Mouse (Mus musculus): ENCODE results near the gene Ptprg.

Gene Ptprg

DNA sequence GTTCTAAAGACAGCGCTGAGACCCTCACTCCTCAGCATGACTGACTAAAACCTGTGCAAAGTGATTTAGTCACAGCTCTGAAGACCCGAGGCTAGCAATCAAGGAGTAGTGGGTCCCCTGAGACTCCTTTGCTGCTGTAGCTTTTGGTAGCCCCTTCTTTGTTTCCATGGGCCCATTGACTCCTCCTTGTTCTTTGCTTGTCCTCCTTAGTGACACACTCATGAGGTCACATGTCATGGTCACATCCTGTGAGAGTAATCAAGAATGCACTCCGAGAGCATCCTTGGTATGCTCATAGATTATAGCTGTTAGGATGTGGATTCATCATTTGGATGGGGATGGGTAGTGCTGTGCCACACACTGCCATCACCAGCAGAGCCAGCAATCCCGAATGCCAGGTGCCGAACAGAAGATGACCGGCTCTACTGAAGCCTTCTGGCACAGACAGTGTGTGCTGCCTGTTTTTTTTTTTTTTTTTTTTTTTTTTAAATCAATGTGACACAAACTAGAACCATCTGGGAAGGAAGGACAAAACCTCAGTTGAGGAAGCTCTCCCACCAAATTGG, 64.9 kb downstream of the Ptprg start:
- in situ Hi-C loops (cut with MboI, MseI): no loop called here

DNA sequence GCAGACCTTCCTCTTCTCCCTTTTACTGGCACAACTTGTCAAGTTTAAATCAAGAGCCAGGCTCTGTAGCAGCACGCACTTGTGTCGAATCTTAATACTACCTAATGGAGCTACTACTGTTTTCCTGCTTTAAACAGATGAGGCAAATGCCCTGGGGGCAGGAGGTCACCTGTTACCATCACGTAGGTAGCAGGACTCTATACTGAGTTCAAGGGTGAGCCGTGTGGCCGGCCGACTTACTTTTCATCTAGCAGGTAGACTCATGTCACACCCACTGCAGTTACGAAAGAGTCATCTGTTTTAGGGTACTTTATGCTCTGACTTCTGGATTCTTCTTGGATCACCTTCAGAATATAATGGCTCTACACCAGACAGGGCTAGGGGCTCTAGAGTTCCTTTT, 66.3 kb downstream of the Ptprg start:
- in situ Hi-C loops (cut with MboI, MseI): no loop called here

GRCm38 (mm10) chr14:11620314-11620713, 67.0 kb downstream of the Ptprg start:
- in situ Hi-C loops (cut with MboI, MseI): no loop called here

GRCm38 (mm10) chr14:11620962-11621568, 67.7 kb downstream of the Ptprg start:
- in situ Hi-C loops (cut with MboI, MseI): no loop called here

- in situ Hi-C loops (cut with MboI, MseI): no loop called here
These were observed 70.2 kb downstream of the Ptprg start for GRCm38 (mm10) chr14:11623576-11623975.

- in situ Hi-C loops (cut with MboI, MseI): no loop called here
These were observed 77.4 kb downstream of the Ptprg start for GRCm38 (mm10) chr14:11630736-11631135.

- in situ Hi-C loops (cut with MboI, MseI): no loop called here
These were observed 78.2 kb downstream of the Ptprg start for GRCm38 (mm10) chr14:11631505-11631904.

DNA sequence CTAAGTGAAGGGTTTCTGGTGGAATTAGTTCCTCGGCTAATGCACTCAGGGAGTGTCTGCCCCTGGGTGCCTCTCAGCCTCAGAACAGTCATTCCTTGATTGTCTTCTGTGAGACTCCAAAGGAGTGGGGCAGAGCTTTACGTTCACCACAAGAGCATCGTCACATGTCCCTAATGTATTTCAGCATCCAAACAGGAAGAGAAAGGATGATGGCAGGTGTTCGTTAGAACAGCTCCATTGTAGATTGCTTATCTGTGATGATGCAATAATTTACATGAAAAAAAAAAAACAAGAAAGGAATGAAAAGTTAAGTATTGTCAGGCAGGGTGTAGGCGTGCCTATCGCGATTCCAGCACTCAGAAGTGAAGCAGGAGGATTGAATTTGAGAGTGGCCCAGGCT, 84.3 kb downstream of the Ptprg start:
- in situ Hi-C loops (cut with MboI, MseI): no loop called here

DNA sequence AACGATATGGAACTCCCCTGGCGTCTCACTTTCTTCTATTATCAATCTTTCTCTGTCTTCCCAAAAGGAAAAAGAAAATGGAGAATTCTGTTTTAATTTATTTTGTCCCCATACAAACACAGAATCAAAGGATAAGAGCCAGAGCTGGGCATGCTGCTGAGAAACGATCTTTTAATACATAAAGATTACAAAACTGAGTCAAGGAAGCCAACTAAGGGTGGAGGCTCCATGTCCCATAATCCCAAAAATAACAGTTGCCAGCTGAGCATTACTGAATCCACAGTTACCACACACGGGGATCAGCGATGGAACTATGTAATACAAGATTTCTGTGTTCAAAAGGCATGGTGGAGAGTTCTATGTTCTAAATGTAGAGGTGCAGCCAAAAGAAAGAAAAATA, 86.0 kb downstream of the Ptprg start:
- in situ Hi-C loops (cut with MboI, MseI): no loop called here

DNA sequence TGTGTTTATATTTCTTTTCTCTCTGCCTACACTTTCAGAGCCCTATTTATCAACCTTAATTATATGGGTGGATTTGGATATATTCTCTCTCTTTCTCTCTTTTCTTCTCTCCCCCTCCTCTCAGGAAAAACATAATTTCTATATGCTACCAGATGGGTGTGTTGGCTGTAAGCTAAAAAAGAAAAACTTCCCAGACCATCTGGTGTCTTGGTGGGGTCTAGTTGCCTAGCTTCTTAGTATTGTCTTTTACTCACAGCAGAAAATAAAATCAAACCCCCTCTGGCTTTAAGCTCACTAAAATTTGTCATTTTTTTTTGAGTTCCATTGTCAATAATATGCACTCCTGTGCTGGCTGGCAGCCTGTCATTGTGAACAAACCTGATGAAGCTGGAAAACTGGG, 87.0 kb downstream of the Ptprg start:
- in situ Hi-C loops (cut with MboI, MseI): no loop called here

DNA sequence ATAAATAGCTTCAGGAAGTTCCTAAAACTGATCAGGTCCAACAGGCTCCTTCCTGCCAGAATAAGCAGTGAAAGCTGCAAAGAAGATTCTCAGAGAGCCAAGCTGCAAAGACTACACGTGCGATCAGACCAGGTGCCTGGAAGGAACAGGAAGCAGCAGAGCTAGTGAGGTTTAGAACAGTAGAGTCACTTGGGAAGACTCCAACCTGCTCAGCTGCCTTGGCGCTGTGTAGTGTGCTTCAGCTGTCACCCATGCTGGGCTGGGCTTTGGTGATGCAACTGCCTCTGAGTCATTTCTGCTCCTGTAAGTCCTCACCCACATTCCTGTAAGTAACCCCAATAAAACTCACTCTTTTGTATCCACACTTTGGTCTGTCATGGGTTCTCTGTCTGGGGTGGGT, 87.7 kb downstream of the Ptprg start:
- in situ Hi-C loops (cut with MboI, MseI): no loop called here

DNA sequence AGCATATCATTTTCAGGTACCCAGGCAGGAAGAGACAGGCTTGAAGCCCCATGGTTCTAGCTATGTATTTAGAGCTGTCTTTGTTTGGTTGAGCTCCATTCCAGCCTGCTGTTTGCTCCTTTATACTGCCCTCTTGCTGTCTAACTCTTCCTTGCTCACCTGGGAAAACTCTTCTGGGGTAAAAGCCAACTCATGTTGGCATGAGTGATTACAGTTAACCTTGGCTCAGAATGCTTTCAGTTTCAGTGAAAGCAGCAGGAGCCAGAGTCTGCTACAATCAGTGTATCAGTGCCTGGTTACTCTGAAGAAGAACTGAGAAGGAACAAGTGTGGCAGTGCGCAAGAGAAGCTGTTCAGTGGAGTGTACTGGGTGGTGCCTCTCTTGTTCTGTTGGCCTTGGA, 89.6 kb downstream of the Ptprg start:
- in situ Hi-C loops (cut with MboI, MseI): no loop called here

DNA sequence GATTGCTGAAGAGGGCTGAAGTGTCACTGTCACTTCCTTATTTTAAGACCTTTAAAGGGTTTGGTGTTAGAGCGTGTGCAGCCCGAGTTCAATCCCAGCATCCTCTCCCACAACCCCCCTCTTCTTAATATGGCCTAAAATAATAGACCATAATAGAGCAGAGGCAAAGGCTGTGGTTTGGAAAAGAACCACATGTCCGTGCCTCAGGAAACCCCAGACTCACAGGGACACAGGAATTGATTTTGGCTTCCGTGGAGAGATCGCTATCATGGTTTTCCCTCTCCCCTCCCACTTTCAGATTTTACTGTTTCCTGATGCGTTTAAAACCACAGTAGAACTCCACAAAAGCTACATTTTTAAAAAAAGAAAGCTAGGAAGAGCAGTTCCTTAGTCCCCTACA, 104.0 kb downstream of the Ptprg start:
- in situ Hi-C loops (cut with MboI, MseI): no loop called here

GRCm38 (mm10) chr14:11663661-11664215, 110.4 kb downstream of the Ptprg start:
- in situ Hi-C loops (cut with MboI, MseI): no loop called here

DNA sequence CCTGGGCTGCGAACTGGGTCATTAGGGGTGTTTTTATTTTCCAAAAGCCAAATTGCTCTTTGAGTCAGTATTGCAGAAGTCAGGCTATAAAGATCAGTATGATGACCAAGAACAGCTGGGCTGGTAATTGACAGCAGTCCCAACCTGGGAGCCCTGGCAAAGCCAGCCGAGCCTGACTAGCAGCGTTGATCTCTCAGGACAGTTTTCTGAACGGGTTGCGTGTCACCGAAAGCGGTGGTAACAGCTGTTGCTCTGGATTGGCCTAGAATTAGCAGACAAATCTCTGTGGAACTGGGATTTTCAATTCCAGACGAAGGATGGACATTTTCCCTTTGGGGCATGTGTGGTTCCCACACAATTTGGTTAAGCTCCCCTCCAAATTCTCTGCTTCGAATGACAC, 111.0 kb downstream of the Ptprg start:
- in situ Hi-C loops (cut with MboI, MseI): no loop called here

- in situ Hi-C loops (cut with MboI, MseI): no loop called here
These were observed 111.7 kb downstream of the Ptprg start for GRCm38 (mm10) chr14:11665046-11665445.

DNA sequence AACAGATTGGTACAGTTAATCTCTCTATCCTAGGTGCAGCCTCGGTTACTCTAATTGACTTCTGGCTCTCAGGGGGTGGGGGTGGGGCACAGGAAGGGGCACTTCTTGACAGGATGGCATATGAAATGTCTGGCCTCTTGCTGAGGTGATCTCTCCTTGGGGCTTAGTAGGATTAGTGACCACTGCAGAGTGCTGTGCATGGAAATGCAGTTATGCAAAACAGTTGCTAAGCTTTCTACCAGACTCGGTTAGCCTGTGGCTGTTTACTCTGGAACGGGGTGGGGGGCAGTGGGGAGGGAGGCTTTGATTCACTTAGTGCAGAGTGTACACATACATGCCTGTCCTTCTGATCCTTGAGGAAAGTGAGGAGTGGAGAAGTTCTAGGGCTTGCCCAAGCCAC, 114.4 kb downstream of the Ptprg start:
- in situ Hi-C loops (cut with MboI, MseI): no loop called here

DNA sequence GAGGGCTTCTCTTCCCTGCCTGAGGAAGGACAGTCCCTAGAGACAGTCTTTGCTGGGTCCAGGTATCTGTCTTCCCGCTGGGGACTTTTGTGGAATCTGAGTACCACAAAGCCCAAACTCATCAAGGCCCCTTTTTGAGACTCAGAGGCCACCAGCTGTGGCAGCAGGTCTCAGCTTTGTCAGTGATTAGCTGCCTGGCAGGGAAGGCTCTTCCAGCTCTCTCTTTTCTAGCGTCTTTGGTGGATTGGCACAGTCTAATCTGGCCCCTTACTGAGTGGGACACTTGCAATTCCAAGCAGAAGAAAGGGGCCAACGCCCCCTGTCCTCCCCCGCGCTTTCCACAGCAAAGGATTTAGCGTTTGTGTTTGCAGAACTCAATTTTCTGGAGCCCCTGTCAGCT, 117.5 kb downstream of the Ptprg start:
- in situ Hi-C loops (cut with MboI, MseI): no loop called here

GRCm38 (mm10) chr14:11672981-11673547, 119.7 kb downstream of the Ptprg start:
- in situ Hi-C loops (cut with MboI, MseI): no loop called here

DNA sequence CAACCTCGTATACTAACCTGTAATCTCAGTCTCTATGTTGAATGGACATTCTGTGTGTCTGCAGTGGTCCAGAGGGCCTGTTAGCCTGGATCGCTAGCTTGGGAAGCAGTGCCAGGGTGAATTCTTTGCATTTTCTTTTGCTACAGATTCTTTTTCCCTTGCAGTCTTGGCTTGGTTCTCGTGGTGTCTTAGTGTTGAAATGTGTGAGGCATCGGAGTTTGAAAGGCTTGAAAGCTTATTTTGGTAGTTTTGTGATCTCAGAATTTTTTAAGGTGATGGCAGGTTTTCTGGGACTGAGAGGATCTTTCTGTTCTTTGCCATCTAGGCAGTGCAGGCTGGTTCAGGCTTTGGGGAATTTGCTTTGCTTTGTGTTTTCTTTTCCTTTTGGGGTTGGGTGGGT, 124.9 kb downstream of the Ptprg start:
- in situ Hi-C loops (cut with MboI, MseI): no loop called here

- in situ Hi-C loops (cut with MboI, MseI): no loop called here
These were observed 126.4 kb downstream of the Ptprg start for GRCm38 (mm10) chr14:11679741-11680140.

GRCm38 (mm10) chr14:11680621-11681020, 127.3 kb downstream of the Ptprg start:
- in situ Hi-C loops (cut with MboI, MseI): no loop called here

DNA sequence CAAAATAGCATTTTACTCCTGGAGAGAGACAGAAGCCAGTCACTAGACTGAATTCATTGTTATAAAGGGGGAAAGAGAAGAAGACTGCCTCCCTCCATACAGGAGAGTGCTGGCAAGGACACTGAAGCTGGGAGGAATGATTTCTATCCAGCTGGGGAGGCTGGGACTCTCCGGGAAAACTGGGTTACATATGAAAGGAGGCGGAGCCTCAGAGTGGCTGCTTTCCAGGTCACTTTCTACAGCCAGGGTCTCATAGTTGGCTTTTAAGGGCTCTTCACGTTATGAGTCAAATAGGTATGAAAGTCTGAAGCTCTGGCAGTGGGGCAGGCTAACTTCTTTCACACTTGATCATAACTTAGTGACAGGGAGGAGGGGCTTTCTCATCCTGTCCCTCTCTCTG, 129.1 kb downstream of the Ptprg start:
- in situ Hi-C loops (cut with MboI, MseI): no loop called here
